ENCODE assay signal across 22 mouse cellular contexts in genomic region chr6:21122852-21123251, GRCm38 (mm10).
DNase-seq lines count a peak whose midpoint lies in the region; ATAC-seq and TF ChIP-seq lines count a peak whose summit lies in the region.
"Had no signal": no experiment of that assay in that cellular context is flagged by ENCODE, and none has a peak within 500 bp of the region (broad histone marks: within the 10 kb centered on the region; RNA-seq: fewer than 3 reads in every experiment).

No protein-coding gene starts in this region.

- H3K27me3 ChIP-seq in hindbrain, embryonic 12.5 days, result no peaks in the 10 kb centered on the region
- H3K27me3 ChIP-seq in hindbrain, embryonic 14.5 days (ENCODE audit: control insufficient read depth, insufficient read depth, low read length), result no peaks in the 10 kb centered on the region
- H3K27me3 ChIP-seq in midbrain, embryonic 11.5 days (ENCODE audit: control insufficient read depth, insufficient read depth, low read length), result no peaks in the 10 kb centered on the region
- no peaks in the 10 kb centered on the region for H3K27me3 ChIP-seq in midbrain, embryonic 15.5 days (replicated peaks)
- no peaks in the 10 kb centered on the region for H3K27me3 ChIP-seq in midbrain, embryonic 13.5 days
- H3K27me3 ChIP-seq in midbrain, postnatal 0 days (ENCODE audit: insufficient read depth, low read length), result no peaks in the 10 kb centered on the region
- no peaks in the 10 kb centered on the region for H3K27me3 ChIP-seq in midbrain, embryonic 14.5 days (ENCODE audit: control insufficient read depth, insufficient read depth, low read length)
- H3K27me3 ChIP-seq in midbrain, embryonic 10.5 days (ENCODE audit: low read depth, poor library complexity, severe bottlenecking), result no peaks in the 10 kb centered on the region
- H3K27me3 ChIP-seq: CH12.LX, Patski had no signal

- no peak overlapping the region for H3K27ac ChIP-seq in hindbrain, embryonic 12.5 days
- H3K27ac ChIP-seq in hindbrain, embryonic 14.5 days, result no peak overlapping the region
- no peak overlapping the region for H3K27ac ChIP-seq in midbrain, embryonic 11.5 days (ENCODE audit: low read depth, low read length)
- H3K27ac ChIP-seq in midbrain, embryonic 15.5 days, result no peak overlapping the region
- no peak overlapping the region for H3K27ac ChIP-seq in midbrain, embryonic 13.5 days
- no peak overlapping the region for H3K27ac ChIP-seq in midbrain, postnatal 0 days (ENCODE audit: low read depth, low read length)
- no peak overlapping the region for H3K27ac ChIP-seq in midbrain, embryonic 14.5 days (replicated peaks; ENCODE audit: low read depth, low read length)
- no peak overlapping the region for H3K27ac ChIP-seq in midbrain, embryonic 10.5 days (replicated peaks)

- H3K36me3 ChIP-seq in hindbrain, embryonic 12.5 days, result no peaks in the 10 kb centered on the region
- no peaks in the 10 kb centered on the region for H3K36me3 ChIP-seq in hindbrain, embryonic 14.5 days (replicated peaks; ENCODE audit: control insufficient read depth, insufficient read depth)
- H3K36me3 ChIP-seq in midbrain, embryonic 11.5 days (ENCODE audit: control insufficient read depth, insufficient read depth, low read length), result no peaks in the 10 kb centered on the region
- no peaks in the 10 kb centered on the region for H3K36me3 ChIP-seq in midbrain, embryonic 15.5 days (replicated peaks)
- H3K36me3 ChIP-seq in midbrain, embryonic 13.5 days, result no peaks in the 10 kb centered on the region
- H3K36me3 ChIP-seq in midbrain, postnatal 0 days (ENCODE audit: insufficient read depth, low read length), result no peaks in the 10 kb centered on the region
- no peaks in the 10 kb centered on the region for H3K36me3 ChIP-seq in midbrain, embryonic 14.5 days (ENCODE audit: control insufficient read depth, insufficient read depth, low read length)
- H3K36me3 ChIP-seq in midbrain, embryonic 10.5 days, result no peaks in the 10 kb centered on the region
- H3K36me3 ChIP-seq: G1E had no signal

- no peak for TF ChIP-seq CTCF in midbrain, postnatal 0 days (IDR thresholded peaks at IDR 0.05)

- DNase-seq in hindbrain, embryonic 14.5 days (ENCODE audit: low spot score), result no peak
- no peak for DNase-seq in midbrain, embryonic 11.5 days (ENCODE audit: low spot score, missing footprints)
- DNase-seq in midbrain, postnatal 0 days (ENCODE audit: low spot score), result no peak
- peak; percentile 1 for DNase-seq in midbrain, embryonic 14.5 days
- DNase-seq in midbrain, embryonic 10.5 days (ENCODE audit: low spot score), result no peak
- DNase-seq: adrenal gland, adult 2 months; adrenal gland, adult 8-10 months; adrenal gland, postnatal 10 days; adrenal gland, postnatal 14 days; adrenal gland, postnatal 25 days; adrenal gland, postnatal 36 days; B cell, adult 2 months; cerebellum, adult 11 months; cerebellum, adult 11-12 months had no signal

- no peak overlapping the region for H3K4me3 ChIP-seq in hindbrain, embryonic 12.5 days
- H3K4me3 ChIP-seq in hindbrain, embryonic 14.5 days (replicated peaks; ENCODE audit: low read length), result no peak overlapping the region
- H3K4me3 ChIP-seq in midbrain, embryonic 11.5 days (ENCODE audit: low read depth, low read length), result no peak overlapping the region
- H3K4me3 ChIP-seq in midbrain, embryonic 15.5 days, result no peak overlapping the region
- no peak overlapping the region for H3K4me3 ChIP-seq in midbrain, embryonic 13.5 days (replicated peaks)
- no peak overlapping the region for H3K4me3 ChIP-seq in midbrain, postnatal 0 days (ENCODE audit: low read depth, low read length)
- no peak overlapping the region for H3K4me3 ChIP-seq in midbrain, embryonic 14.5 days (replicated peaks; ENCODE audit: low read depth, low read length)
- H3K4me3 ChIP-seq in midbrain, embryonic 10.5 days, result no peak overlapping the region

- H3K4me2 ChIP-seq in hindbrain, embryonic 12.5 days (replicated peaks), result no peak overlapping the region
- no peak overlapping the region for H3K4me2 ChIP-seq in hindbrain, embryonic 14.5 days (replicated peaks)
- H3K4me2 ChIP-seq in midbrain, embryonic 11.5 days, result no peak overlapping the region
- no peak overlapping the region for H3K4me2 ChIP-seq in midbrain, embryonic 15.5 days
- no peak overlapping the region for H3K4me2 ChIP-seq in midbrain, embryonic 13.5 days (replicated peaks)
- no peak overlapping the region for H3K4me2 ChIP-seq in midbrain, postnatal 0 days (ENCODE audit: low read depth, low read length, poor library complexity, severe bottlenecking)
- no peak overlapping the region for H3K4me2 ChIP-seq in midbrain, embryonic 14.5 days (ENCODE audit: low read length)

- no peak overlapping the region for H3K9ac ChIP-seq in hindbrain, embryonic 12.5 days
- H3K9ac ChIP-seq in hindbrain, embryonic 14.5 days, result no peak overlapping the region
- H3K9ac ChIP-seq in midbrain, embryonic 11.5 days (ENCODE audit: low read length), result no peak overlapping the region
- H3K9ac ChIP-seq in midbrain, embryonic 15.5 days, result no peak overlapping the region
- no peak overlapping the region for H3K9ac ChIP-seq in midbrain, embryonic 13.5 days (replicated peaks)
- H3K9ac ChIP-seq in midbrain, postnatal 0 days (replicated peaks; ENCODE audit: low read length, poor library complexity, severe bottlenecking), result no peak overlapping the region
- H3K9ac ChIP-seq in midbrain, embryonic 14.5 days (replicated peaks; ENCODE audit: low read length), result no peak overlapping the region

- H3K9me3 ChIP-seq in hindbrain, embryonic 12.5 days (replicated peaks), result no peaks in the 10 kb centered on the region
- H3K9me3 ChIP-seq in hindbrain, embryonic 14.5 days (ENCODE audit: control insufficient read depth, low read length), result no peaks in the 10 kb centered on the region
- no peaks in the 10 kb centered on the region for H3K9me3 ChIP-seq in midbrain, embryonic 11.5 days (ENCODE audit: control insufficient read depth, low read length)
- no peaks in the 10 kb centered on the region for H3K9me3 ChIP-seq in midbrain, embryonic 15.5 days
- no peaks in the 10 kb centered on the region for H3K9me3 ChIP-seq in midbrain, embryonic 13.5 days
- no peaks in the 10 kb centered on the region for H3K9me3 ChIP-seq in midbrain, postnatal 0 days (ENCODE audit: low read length)
- H3K9me3 ChIP-seq in midbrain, embryonic 14.5 days (ENCODE audit: control insufficient read depth, low read length), result no peaks in the 10 kb centered on the region
- H3K9me3 ChIP-seq in midbrain, embryonic 10.5 days (replicated peaks), result no peaks in the 10 kb centered on the region
- H3K9me3 ChIP-seq: G1E had no signal

- peak; percentile 49; the same call in 1 of the 2 replicates for ATAC-seq in hindbrain, embryonic 12.5 days (ENCODE audit: low FRiP score)
- no peak for ATAC-seq in hindbrain, embryonic 14.5 days (ENCODE audit: low FRiP score)
- peak; percentile 56; the same call in 1 of the 2 replicates for ATAC-seq in midbrain, embryonic 11.5 days (ENCODE audit: low FRiP score)
- ATAC-seq in midbrain, embryonic 15.5 days (replicated peaks), result no peak
- peak; percentile 58; the same call in 1 of the 2 replicates for ATAC-seq in midbrain, embryonic 13.5 days
- no peak for ATAC-seq in midbrain, postnatal 0 days (ENCODE audit: low FRiP score)
- peak; percentile 53; the same call in 1 of the 2 replicates for ATAC-seq in midbrain, embryonic 14.5 days (ENCODE audit: low FRiP score, low TSS enrichment)
- ATAC-seq: activated CD4-positive, CD25-positive, alpha-beta regulatory T cell, adult 4 months; CD4-positive, CD25-positive, alpha-beta regulatory T cell, adult 4 months; Patski had no signal

- no peaks in the 10 kb centered on the region for H3K4me1 ChIP-seq in hindbrain, embryonic 12.5 days
- H3K4me1 ChIP-seq in hindbrain, embryonic 14.5 days (replicated peaks; ENCODE audit: control insufficient read depth, insufficient read depth, low read length), result no peaks in the 10 kb centered on the region
- no peaks in the 10 kb centered on the region for H3K4me1 ChIP-seq in midbrain, embryonic 11.5 days (ENCODE audit: control insufficient read depth, insufficient read depth, low read length)
- no peaks in the 10 kb centered on the region for H3K4me1 ChIP-seq in midbrain, embryonic 15.5 days
- H3K4me1 ChIP-seq in midbrain, embryonic 13.5 days (replicated peaks), result 0 out of 2 replicates have a peak, but pooled peaks cover 3% of the 10 kb centered on the region
- H3K4me1 ChIP-seq in midbrain, postnatal 0 days (ENCODE audit: insufficient read depth, low read length), result no peaks in the 10 kb centered on the region
- H3K4me1 ChIP-seq in midbrain, embryonic 14.5 days (ENCODE audit: control insufficient read depth, insufficient read depth, low read length), result no peaks in the 10 kb centered on the region
- H3K4me1 ChIP-seq in midbrain, embryonic 10.5 days, result peaks cover 5% of the 10 kb centered on the region; the same call in 1 of the 2 replicates

Comparison
In these comparisons a context has a peak if more than half of its experiments do, and no peak if none do; other contexts are left out.
1. ATAC-seq: peak in hindbrain, embryonic 12.5 days (single experiment), midbrain, embryonic 11.5 days (single experiment), midbrain, embryonic 13.5 days (single experiment) and midbrain, embryonic 14.5 days (single experiment); none in hindbrain, embryonic 14.5 days (single experiment), midbrain, embryonic 15.5 days (single experiment) and midbrain, postnatal 0 days (single experiment).